Mouse (Mus musculus) c-Kit-negative CD71-positive TER-119-positive erythroid progenitor cells, embryonic 14.5 days (primary cell): ENCODE measurements around the gene Bloc1s1.
A peak's percentile ranks its signal among the peaks of the same experiment; 100 is the strongest.

Experiments used
- DNase-seq: peaks from one replicate; pipeline ENCODE4 v3.0.0-alpha.2; 2013; ENCODE audit warnings: low read depth, low spot score

Gene Bloc1s1

GRCm38 (mm10) chr10:128908778-128909448 lies 14.9 kb downstream of the Bloc1s1 start:
- DNase-seq = no peak

- DNase-seq = no peak
These were observed 19.0 kb downstream of the Bloc1s1 start for GRCm38 (mm10) chr10:128904812-128905211.

GRCm38 (mm10) chr10:128902409-128902988 lies 21.3 kb downstream of the Bloc1s1 start:
- DNase-seq = no peak

GRCm38 (mm10) chr10:128901409-128901808 lies 22.4 kb downstream of the Bloc1s1 start:
- no peak for DNase-seq

GRCm38 (mm10) chr10:128900698-128901097 lies 23.1 kb downstream of the Bloc1s1 start, which contains the start of gene Cd63:
Cd63 (plus strand) TSS chr10:128900989.
- DNase-seq = no peak

GRCm38 (mm10) chr10:128899759-128900490 lies 23.9 kb downstream of the Bloc1s1 start:
- DNase-seq = no peak

GRCm38 (mm10) chr10:128897501-128897900 lies 26.3 kb downstream of the Bloc1s1 start:
- DNase-seq = no peak

- DNase-seq = no peak
These were observed 27.0 kb downstream of the Bloc1s1 start for GRCm38 (mm10) chr10:128896807-128897206.

GRCm38 (mm10) chr10:128895952-128896693 lies 27.7 kb downstream of the Bloc1s1 start:
- no peak for DNase-seq

GRCm38 (mm10) chr10:128895437-128895836 lies 28.4 kb downstream of the Bloc1s1 start:
- peak; percentile 56 for DNase-seq

- no peak for DNase-seq
These were observed 31.6 kb downstream of the Bloc1s1 start for GRCm38 (mm10) chr10:128892246-128892645.

GRCm38 (mm10) chr10:128891296-128892094 lies 32.3 kb downstream of the Bloc1s1 start, which contains the start of gene Gdf11:
Gdf11 (minus strand) TSS chr10:128891718.
- DNase-seq = no peak

GRCm38 (mm10) chr10:128890383-128891295 lies 33.2 kb downstream of the Bloc1s1 start:
- no peak for DNase-seq

- no peak for DNase-seq
These were observed 34.0 kb downstream of the Bloc1s1 start for GRCm38 (mm10) chr10:128889846-128890245.

GRCm38 (mm10) chr10:128888941-128889827 lies 34.7 kb downstream of the Bloc1s1 start:
- no peak for DNase-seq

GRCm38 (mm10) chr10:128882067-128882466 lies 41.8 kb downstream of the Bloc1s1 start:
- no peak for DNase-seq

- no peak for DNase-seq
These were observed 45.0 kb downstream of the Bloc1s1 start for GRCm38 (mm10) chr10:128878811-128879210.

- no peak for DNase-seq
These were observed 45.5 kb downstream of the Bloc1s1 start for GRCm38 (mm10) chr10:128878291-128878690.

GRCm38 (mm10) chr10:128870341-128870740 lies 53.5 kb downstream of the Bloc1s1 start:
- no peak for DNase-seq
